Mouse (Mus musculus): ENCODE results near the gene Amn. TPM values are rescaled to one million over a fixed set of nuclear protein-coding genes. Genes with fewer than 3 reads are reported as not detected.

The Amn gene
- 45.9 and 50.2 TPM in 2 replicates for polyA plus RNA-seq (2015; fragmentation: Nextera tagmentation; extraction: Ambion mirVana)

DNA sequence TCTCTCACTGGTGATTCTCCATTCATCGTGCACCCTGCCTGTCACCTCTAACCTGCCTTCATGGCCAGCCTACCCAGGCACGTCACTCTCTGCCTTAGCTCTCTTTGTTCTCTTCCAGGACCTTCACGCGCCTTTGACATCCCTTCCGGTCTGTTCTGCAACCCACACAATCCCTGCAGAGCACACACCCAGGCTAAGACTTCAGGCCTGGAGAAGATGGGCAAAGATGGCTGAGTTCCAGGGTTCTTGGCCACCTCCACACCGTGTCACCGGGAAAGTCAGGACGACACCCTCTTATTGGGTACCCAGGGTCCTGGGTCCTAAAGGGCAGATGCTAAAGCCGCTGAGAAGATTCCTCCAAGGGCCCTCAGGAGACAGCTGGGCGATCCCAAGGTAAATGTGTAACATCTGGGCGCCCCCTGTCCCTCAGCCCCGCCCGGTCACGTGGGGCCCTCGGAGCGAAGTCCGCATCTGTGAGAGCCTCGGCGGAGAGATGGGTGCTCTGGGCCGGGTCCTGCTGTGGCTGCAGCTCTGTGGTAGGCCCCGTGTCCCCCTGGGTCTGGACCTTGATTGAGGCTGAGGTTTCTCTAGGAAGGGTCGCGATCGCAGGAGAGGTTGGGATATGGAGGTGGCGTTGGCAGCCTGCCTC, at the start of gene Amn:
Gene Amn (plus strand): TSS at position 467 of the 649 bp plus-strand sequence.
- Histone ChIP-seq H3K4me1 (peaks cover 33% of the 10 kb centered on the region), H3K9ac (replicated peaks) (no peak within 1 kb of the TSS), H3K27me3 (replicated peaks) (peaks cover 74% of the 10 kb centered on the region), H3K36me3 (no peaks in the 10 kb centered on the region), H3K27ac (replicated peaks) (no peak within 1 kb of the TSS), H3K4me2 (no peak within 1 kb of the TSS), H3K9me3 (replicated peaks) (no peaks in the 10 kb centered on the region), H3K4me3 (replicated peaks) (no peak within 1 kb of the TSS)
- 41% methylated on average over 25 of the region's 25 CpGs for WGBS
- ATAC-seq (ENCODE audit: low FRiP score), result no peak

GRCm38 (mm10) chr12:111225197-111225780, 45.6 kb upstream of the Amn start:
- no peak overlapping the region for H3K9ac ChIP-seq (replicated peaks)

GRCm38 (mm10) chr12:111227410-111227809, 43.5 kb upstream of the Amn start:
- no peak overlapping the region for H3K4me2 ChIP-seq
- 82% methylated on average over 4 of the region's 4 CpGs for WGBS
- peaks cover 2% of the 10 kb centered on the region for H3K36me3 ChIP-seq
- H3K9ac ChIP-seq (replicated peaks), result no peak overlapping the region
- ATAC-seq (ENCODE audit: low FRiP score), result no peak
- no peak overlapping the region for H3K27ac ChIP-seq (replicated peaks)
- no peak overlapping the region for H3K4me3 ChIP-seq (replicated peaks)
- H3K4me1 ChIP-seq, result peaks cover 6% of the 10 kb centered on the region; the same call in 1 of the 2 replicates
- no peaks in the 10 kb centered on the region for H3K9me3 ChIP-seq (replicated peaks)
- H3K27me3 ChIP-seq (replicated peaks), result no peaks in the 10 kb centered on the region

More at GRCm38 (mm10) chr12:111225197-111225780, 45.6 kb upstream of the Amn start:
- no peak for ATAC-seq (ENCODE audit: low FRiP score)
- peak overlapping the region; percentile 23; the same call in 1 of the 2 replicates for H3K27ac ChIP-seq (replicated peaks)
- peaks cover 6% of the 10 kb centered on the region; the same call in 1 of the 2 replicates for H3K4me1 ChIP-seq
- H3K4me3 ChIP-seq (replicated peaks), result no peak overlapping the region
- no peaks in the 10 kb centered on the region for H3K27me3 ChIP-seq (replicated peaks)
- H3K9me3 ChIP-seq (replicated peaks), result no peaks in the 10 kb centered on the region
- H3K36me3 ChIP-seq, result peaks cover 16% of the 10 kb centered on the region
- 74% methylated on average over 10 of the region's 10 CpGs for WGBS
- no peak overlapping the region for H3K4me2 ChIP-seq

- no peak overlapping the region for H3K9ac ChIP-seq (replicated peaks)
- no peak overlapping the region for H3K4me3 ChIP-seq (replicated peaks)
- H3K4me1 ChIP-seq, result peaks cover 6% of the 10 kb centered on the region; the same call in 1 of the 2 replicates
- no peaks in the 10 kb centered on the region for H3K36me3 ChIP-seq
- WGBS, result 96% methylated on average over 5 of the region's 5 CpGs
- H3K4me2 ChIP-seq, result no peak overlapping the region
- ATAC-seq (ENCODE audit: low FRiP score), result no peak
- H3K27me3 ChIP-seq (replicated peaks), result no peaks in the 10 kb centered on the region
- H3K9me3 ChIP-seq (replicated peaks), result no peaks in the 10 kb centered on the region
- no peak overlapping the region for H3K27ac ChIP-seq (replicated peaks)
These were observed 42.4 kb upstream of the Amn start for GRCm38 (mm10) chr12:111228488-111228887.

GRCm38 (mm10) chr12:111230793-111231192, 40.1 kb upstream of the Amn start:
- no peak for ATAC-seq (ENCODE audit: low FRiP score)
- H3K27me3 ChIP-seq (replicated peaks), result no peaks in the 10 kb centered on the region
- H3K36me3 ChIP-seq, result no peaks in the 10 kb centered on the region
- no peaks in the 10 kb centered on the region for H3K9me3 ChIP-seq (replicated peaks)
- no peak overlapping the region for H3K9ac ChIP-seq (replicated peaks)
- H3K4me1 ChIP-seq, result no peaks in the 10 kb centered on the region
- no peak overlapping the region for H3K4me2 ChIP-seq
- H3K4me3 ChIP-seq (replicated peaks), result no peak overlapping the region
- no peak overlapping the region for H3K27ac ChIP-seq (replicated peaks)
- 94% methylated on average over 2 of the region's 2 CpGs for WGBS

DNA sequence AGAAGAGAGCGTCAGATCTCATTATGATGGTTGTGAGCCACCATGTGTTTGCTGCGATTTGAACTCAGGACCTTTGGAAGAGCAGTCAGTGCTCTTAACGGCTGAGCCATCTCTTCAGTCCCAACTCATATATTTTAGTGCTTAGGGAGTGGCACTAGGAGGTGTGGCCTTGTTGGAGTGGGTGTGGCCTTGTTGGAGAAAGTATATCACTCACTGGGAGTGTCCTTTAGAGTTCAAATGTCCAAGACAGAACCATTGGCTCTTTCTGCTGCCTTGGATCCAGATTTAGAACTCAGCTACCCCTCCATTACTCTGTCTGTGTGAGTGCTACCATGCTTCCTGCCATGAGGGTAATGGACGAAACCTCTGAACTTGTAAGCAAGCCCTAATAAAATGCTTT, 37.1 kb upstream of the Amn start:
- H3K27me3 ChIP-seq (replicated peaks), result no peaks in the 10 kb centered on the region
- H3K4me2 ChIP-seq, result no peak overlapping the region
- ATAC-seq (ENCODE audit: low FRiP score), result no peak
- no peak overlapping the region for H3K9ac ChIP-seq (replicated peaks)
- no peak overlapping the region for H3K27ac ChIP-seq (replicated peaks)
- no peaks in the 10 kb centered on the region for H3K9me3 ChIP-seq (replicated peaks)
- H3K4me1 ChIP-seq, result peaks cover 5% of the 10 kb centered on the region; the same call in 1 of the 2 replicates
- WGBS, result 93% methylated on average over 4 of the region's 4 CpGs
- H3K36me3 ChIP-seq, result peaks cover 9% of the 10 kb centered on the region; the same call in 1 of the 2 replicates
- H3K4me3 ChIP-seq (replicated peaks), result no peak overlapping the region

- Histone ChIP-seq H3K4me1 (peaks cover 8% of the 10 kb centered on the region; the same call in 1 of the 2 replicates), H3K9me3 (replicated peaks) (no peaks in the 10 kb centered on the region), H3K27me3 (replicated peaks) (no peaks in the 10 kb centered on the region), H3K27ac (replicated peaks) (no peak overlapping the region), H3K4me2 (no peak overlapping the region), H3K36me3 (peaks cover 15% of the 10 kb centered on the region), H3K4me3 (replicated peaks) (no peak overlapping the region), H3K9ac (replicated peaks) (no peak overlapping the region)
- no peak for ATAC-seq (ENCODE audit: low FRiP score)
- WGBS, result 92% methylated on average over 9 of the region's 9 CpGs
These were observed 36.5 kb upstream of the Amn start for GRCm38 (mm10) chr12:111234383-111234782.

DNA sequence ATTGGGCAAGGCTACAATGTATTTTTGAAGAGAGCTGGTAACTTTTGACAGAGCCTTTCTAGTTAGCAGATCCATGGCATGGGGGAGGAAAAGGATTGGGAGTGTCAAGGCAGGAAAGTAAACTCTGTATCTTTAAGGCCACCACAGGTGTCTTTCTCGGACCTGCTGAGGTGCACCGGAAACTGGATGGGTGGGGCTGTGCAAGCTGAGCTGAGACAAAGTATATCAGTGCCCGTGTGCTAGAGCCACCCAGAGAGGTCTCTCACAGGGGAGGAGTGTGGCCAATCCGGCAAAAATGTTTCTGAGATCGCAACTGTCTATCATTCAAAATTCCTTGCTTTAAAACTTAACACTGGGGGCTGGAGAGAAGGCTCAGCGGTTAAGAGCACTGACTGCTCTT, 35.3 kb upstream of the Amn start:
- ATAC-seq (ENCODE audit: low FRiP score), result no peak
- Histone ChIP-seq H3K4me3 (replicated peaks) (no peak overlapping the region), H3K36me3 (peaks cover 15% of the 10 kb centered on the region), H3K27me3 (replicated peaks) (no peaks in the 10 kb centered on the region), H3K9me3 (replicated peaks) (no peaks in the 10 kb centered on the region), H3K4me2 (no peak overlapping the region), H3K27ac (replicated peaks) (no peak overlapping the region), H3K9ac (replicated peaks) (no peak overlapping the region), H3K4me1 (peaks cover 8% of the 10 kb centered on the region; the same call in 1 of the 2 replicates)
- WGBS, result 95% methylated on average over 6 of the region's 6 CpGs

DNA sequence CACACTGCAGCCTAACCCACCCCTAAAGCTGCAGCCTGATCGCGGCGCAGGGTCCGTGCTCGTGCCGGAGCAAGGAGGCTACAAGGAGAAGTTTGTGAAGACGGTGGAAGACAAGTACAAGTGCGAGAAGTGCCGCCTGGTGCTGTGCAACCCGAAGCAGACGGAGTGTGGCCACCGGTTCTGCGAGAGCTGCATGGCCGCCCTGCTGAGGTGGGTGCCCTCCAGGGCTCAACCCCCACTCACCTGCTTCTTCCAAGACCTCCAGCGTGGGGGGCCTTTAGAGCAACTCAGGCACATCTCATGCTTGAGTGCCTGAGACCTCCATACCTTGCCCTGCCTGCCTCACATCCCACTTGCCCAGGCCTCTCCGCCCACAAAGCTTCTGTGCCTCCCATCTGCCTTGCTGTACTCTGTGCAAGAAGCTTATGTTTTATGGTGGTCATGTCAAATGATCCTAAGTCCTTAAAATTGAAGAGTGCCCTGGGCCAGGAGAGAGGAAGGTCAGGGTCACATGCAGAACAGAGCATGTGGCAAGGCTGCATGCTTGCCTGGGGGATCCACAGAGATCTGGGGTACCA, 33.2 kb upstream of the Amn start:
- no peak overlapping the region for H3K4me2 ChIP-seq
- peaks cover 8% of the 10 kb centered on the region; the same call in 1 of the 2 replicates for H3K4me1 ChIP-seq
- ATAC-seq (ENCODE audit: low FRiP score), result no peak
- no peaks in the 10 kb centered on the region for H3K9me3 ChIP-seq (replicated peaks)
- 96% methylated on average over 16 of the region's 16 CpGs for WGBS
- no peak overlapping the region for H3K4me3 ChIP-seq (replicated peaks)
- peaks cover 21% of the 10 kb centered on the region for H3K36me3 ChIP-seq
- H3K27ac ChIP-seq (replicated peaks), result no peak overlapping the region
- H3K9ac ChIP-seq (replicated peaks), result no peak overlapping the region
- H3K27me3 ChIP-seq (replicated peaks), result no peaks in the 10 kb centered on the region

- H3K36me3 ChIP-seq, result peaks cover 26% of the 10 kb centered on the region
- no peaks in the 10 kb centered on the region for H3K9me3 ChIP-seq (replicated peaks)
- no peak overlapping the region for H3K9ac ChIP-seq (replicated peaks)
- ATAC-seq (ENCODE audit: low FRiP score), result no peak
- no peak overlapping the region for H3K4me3 ChIP-seq (replicated peaks)
- H3K4me1 ChIP-seq, result peaks cover 8% of the 10 kb centered on the region; the same call in 1 of the 2 replicates
- H3K27ac ChIP-seq (replicated peaks), result peak overlapping the region; percentile 54
- 91% methylated on average over 5 of the region's 5 CpGs for WGBS
- H3K27me3 ChIP-seq (replicated peaks), result no peaks in the 10 kb centered on the region
- H3K4me2 ChIP-seq, result no peak overlapping the region
These were observed 32.5 kb upstream of the Amn start for GRCm38 (mm10) chr12:111238345-111238744.

GRCm38 (mm10) chr12:111238778-111239177, 32.1 kb upstream of the Amn start:
- Histone ChIP-seq H3K4me3 (replicated peaks) (no peak overlapping the region), H3K9ac (replicated peaks) (no peak overlapping the region), H3K27ac (replicated peaks) (peak overlapping the region; percentile 54), H3K27me3 (replicated peaks) (no peaks in the 10 kb centered on the region), H3K4me2 (no peak overlapping the region), H3K9me3 (replicated peaks) (no peaks in the 10 kb centered on the region), H3K4me1 (peaks cover 8% of the 10 kb centered on the region; the same call in 1 of the 2 replicates), H3K36me3 (peaks cover 30% of the 10 kb centered on the region)
- 51% methylated on average over 4 of the region's 4 CpGs for WGBS
- no peak for ATAC-seq (ENCODE audit: low FRiP score)

DNA sequence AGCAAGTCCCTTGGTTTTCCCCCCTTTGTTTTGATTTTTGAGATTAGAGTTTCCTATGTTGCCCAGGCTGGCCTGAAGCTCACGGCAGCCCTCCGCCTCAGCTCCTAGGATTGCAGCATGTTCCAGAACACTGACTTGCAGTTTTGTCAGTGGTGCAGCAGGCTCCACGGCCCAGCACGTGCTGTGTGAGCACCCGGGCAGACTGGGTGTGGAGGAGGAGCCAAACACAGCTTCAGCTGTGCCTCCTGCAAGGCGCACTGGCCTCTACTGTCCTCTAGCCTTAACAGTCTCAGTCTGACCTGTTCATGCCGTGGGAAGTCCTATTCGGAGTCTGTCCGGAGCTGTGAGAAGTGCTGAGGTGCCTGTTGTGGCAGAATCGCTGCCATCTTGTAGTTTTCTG, 31.0 kb upstream of the Amn start:
- ATAC-seq (ENCODE audit: low FRiP score), result no peak
- Histone ChIP-seq H3K9ac (replicated peaks) (no peak overlapping the region), H3K27ac (replicated peaks) (no peak overlapping the region), H3K4me2 (no peak overlapping the region), H3K4me3 (replicated peaks) (no peak overlapping the region), H3K9me3 (replicated peaks) (no peaks in the 10 kb centered on the region), H3K36me3 (peaks cover 33% of the 10 kb centered on the region), H3K27me3 (replicated peaks) (no peaks in the 10 kb centered on the region), H3K4me1 (peaks cover 8% of the 10 kb centered on the region; the same call in 1 of the 2 replicates)
- WGBS, result 91% methylated on average over 10 of the region's 10 CpGs
